Mouse (Mus musculus): ENCODE data around the gene Pcnx2. TPM values are rescaled to one million over a fixed set of nuclear protein-coding genes. Genes with fewer than 3 reads are reported as not detected.

Gene Pcnx2
- polyA plus RNA-seq, 1 experiment from 2014 or later: 1.4 TPM

- Histone ChIP-seq H3K4me2 (replicated peaks) (no peak overlapping the region), H3K4me3 (no peak overlapping the region), H3K9me3 (no peaks in the 10 kb centered on the region), H3K36me3 (no peaks in the 10 kb centered on the region), H3K4me1 (0 out of 2 replicates have a peak, but pooled peaks cover 7% of the 10 kb centered on the region), H3K27me3 (replicated peaks) (no peaks in the 10 kb centered on the region), H3K27ac (no peak overlapping the region), H3K9ac (no peak overlapping the region)
- 64% methylated on average over 4 of the region's 4 CpGs for WGBS
- ATAC-seq (ENCODE audit: low FRiP score, low read depth): no peak
Observed at GRCm38 (mm10) chr8:125718914-125719313, 179.2 kb downstream of the Pcnx2 start.

GRCm38 (mm10) chr8:125716613-125717012, 181.5 kb downstream of the Pcnx2 start:
- WGBS: 23% methylated on average over 7 of the region's 7 CpGs
- Histone ChIP-seq H3K4me1 (0 out of 2 replicates have a peak, but pooled peaks cover 7% of the 10 kb centered on the region), H3K27ac (no peak overlapping the region)

GRCm38 (mm10) chr8:125716211-125716610, 181.9 kb downstream of the Pcnx2 start:
- 39% methylated on average over 4 of the region's 4 CpGs for WGBS
- ATAC-seq (ENCODE audit: low FRiP score, low read depth): no peak
- no peaks in the 10 kb centered on the region for H3K9me3 ChIP-seq
- H3K9ac ChIP-seq: no peak overlapping the region
- H3K4me3 ChIP-seq: no peak overlapping the region
- H3K4me2 ChIP-seq (replicated peaks): no peak overlapping the region
- 0 out of 2 replicates have a peak, but pooled peaks cover 7% of the 10 kb centered on the region for H3K4me1 ChIP-seq
- no peaks in the 10 kb centered on the region for H3K27me3 ChIP-seq (replicated peaks)
- H3K27ac ChIP-seq: no peak overlapping the region
- H3K36me3 ChIP-seq: no peaks in the 10 kb centered on the region

More at GRCm38 (mm10) chr8:125716613-125717012, 181.5 kb downstream of the Pcnx2 start:
- H3K9ac ChIP-seq: no peak overlapping the region
- H3K9me3 ChIP-seq: no peaks in the 10 kb centered on the region
- H3K36me3 ChIP-seq: no peaks in the 10 kb centered on the region
- ATAC-seq (ENCODE audit: low FRiP score, low read depth): no peak
- no peak overlapping the region for H3K4me2 ChIP-seq (replicated peaks)
- no peak overlapping the region for H3K4me3 ChIP-seq
- no peaks in the 10 kb centered on the region for H3K27me3 ChIP-seq (replicated peaks)

GRCm38 (mm10) chr8:125711514-125711913, 186.6 kb downstream of the Pcnx2 start:
- no peak overlapping the region for H3K27ac ChIP-seq
- H3K27me3 ChIP-seq (replicated peaks): no peaks in the 10 kb centered on the region
- no peak overlapping the region for H3K4me3 ChIP-seq
- ATAC-seq (ENCODE audit: low FRiP score, low read depth): no peak
- no peak overlapping the region for H3K9ac ChIP-seq
- 0 out of 2 replicates have a peak, but pooled peaks cover 5% of the 10 kb centered on the region for H3K4me1 ChIP-seq
- no peak overlapping the region for H3K4me2 ChIP-seq (replicated peaks)
- no peaks in the 10 kb centered on the region for H3K9me3 ChIP-seq
- 87% methylated on average over 5 of the region's 5 CpGs for WGBS
- no peaks in the 10 kb centered on the region for H3K36me3 ChIP-seq

- no peaks in the 10 kb centered on the region for H3K9me3 ChIP-seq
- H3K27ac ChIP-seq: no peak overlapping the region
- H3K4me2 ChIP-seq (replicated peaks): no peak overlapping the region
- no peaks in the 10 kb centered on the region for H3K4me1 ChIP-seq
- H3K4me3 ChIP-seq: no peak overlapping the region
- H3K36me3 ChIP-seq: no peaks in the 10 kb centered on the region
- no peak for ATAC-seq (ENCODE audit: low FRiP score, low read depth)
- WGBS: 91% methylated on average over 5 of the region's 5 CpGs
- no peak overlapping the region for H3K9ac ChIP-seq
- no peaks in the 10 kb centered on the region for H3K27me3 ChIP-seq (replicated peaks)
Observed at GRCm38 (mm10) chr8:125709171-125709570, 188.9 kb downstream of the Pcnx2 start.

GRCm38 (mm10) chr8:125705816-125706215, 192.3 kb downstream of the Pcnx2 start:
- no peaks in the 10 kb centered on the region for H3K9me3 ChIP-seq
- H3K4me2 ChIP-seq (replicated peaks): no peak overlapping the region
- ATAC-seq (ENCODE audit: low FRiP score, low read depth): no peak
- H3K36me3 ChIP-seq: no peaks in the 10 kb centered on the region
- H3K4me1 ChIP-seq: no peaks in the 10 kb centered on the region
- no peaks in the 10 kb centered on the region for H3K27me3 ChIP-seq (replicated peaks)
- WGBS: 91% methylated on average over 7 of the region's 7 CpGs
- no peak overlapping the region for H3K9ac ChIP-seq
- no peak overlapping the region for H3K27ac ChIP-seq
- no peak overlapping the region for H3K4me3 ChIP-seq

GRCm38 (mm10) chr8:125704434-125704833, 193.7 kb downstream of the Pcnx2 start:
- Histone ChIP-seq H3K4me3 (no peak overlapping the region), H3K9ac (no peak overlapping the region), H3K27ac (no peak overlapping the region), H3K4me1 (no peaks in the 10 kb centered on the region), H3K9me3 (no peaks in the 10 kb centered on the region), H3K4me2 (replicated peaks) (no peak overlapping the region), H3K36me3 (no peaks in the 10 kb centered on the region), H3K27me3 (replicated peaks) (no peaks in the 10 kb centered on the region)
- 89% methylated on average over 6 of the region's 6 CpGs for WGBS
- ATAC-seq (ENCODE audit: low FRiP score, low read depth): no peak

- no peak overlapping the region for H3K27ac ChIP-seq
- H3K4me2 ChIP-seq (replicated peaks): no peak overlapping the region
- H3K9me3 ChIP-seq: peaks cover 3% of the 10 kb centered on the region; the same call in 1 of the 2 replicates
- no peak for ATAC-seq (ENCODE audit: low FRiP score, low read depth)
- no peaks in the 10 kb centered on the region for H3K27me3 ChIP-seq (replicated peaks)
- H3K9ac ChIP-seq: no peak overlapping the region
- 56% methylated on average over 15 of the region's 15 CpGs for WGBS
- no peaks in the 10 kb centered on the region for H3K36me3 ChIP-seq
- H3K4me3 ChIP-seq: no peak overlapping the region
- no peaks in the 10 kb centered on the region for H3K4me1 ChIP-seq
Observed at GRCm38 (mm10) chr8:125702868-125703473, 195.1 kb downstream of the Pcnx2 start.

Other genes with a start within 250 kb of the Pcnx2 start
- gene Map10, start 228.5 kb downstream of the Pcnx2 start, polyA plus RNA-seq (2016; fragmentation: Nextera tagmentation; extraction: Ambion mirVana): 7.9 and 9.4 TPM in 2 replicates
- 21.3 and 23.2 TPM in 2 replicates for gene Ntpcr, start 168.4 kb downstream of the Pcnx2 start, polyA plus RNA-seq (2016; fragmentation: Nextera tagmentation; extraction: Ambion mirVana)
- 0.13 and 0.15 TPM in 2 replicates for gene Map3k21, start 12.1 kb upstream of the Pcnx2 start, polyA plus RNA-seq (2016; fragmentation: Nextera tagmentation; extraction: Ambion mirVana)
- gene Kcnk1, start 96.9 kb upstream of the Pcnx2 start, polyA plus RNA-seq (2016; fragmentation: Nextera tagmentation; extraction: Ambion mirVana): 4.2 and 4.7 TPM in 2 replicates